Mouse (Mus musculus) megakaryocyte, embryonic 14.5 days (primary cell): ENCODE results near the gene Arxes2.

ENCODE experiments used
- FLI1 ChIP-seq: IDR thresholded peaks from 2 replicates; pipeline ENCODE4 v1.6.1; 2012; ENCODE audit warnings: low read length, inconsistent platforms, mixed read lengths
- GATA1 ChIP-seq: IDR thresholded peaks from 3 replicates; pipeline ENCODE4 v1.6.1; 2012; ENCODE audit warnings: mixed read lengths, low read length, inconsistent platforms, borderline replicate concordance

DNA sequence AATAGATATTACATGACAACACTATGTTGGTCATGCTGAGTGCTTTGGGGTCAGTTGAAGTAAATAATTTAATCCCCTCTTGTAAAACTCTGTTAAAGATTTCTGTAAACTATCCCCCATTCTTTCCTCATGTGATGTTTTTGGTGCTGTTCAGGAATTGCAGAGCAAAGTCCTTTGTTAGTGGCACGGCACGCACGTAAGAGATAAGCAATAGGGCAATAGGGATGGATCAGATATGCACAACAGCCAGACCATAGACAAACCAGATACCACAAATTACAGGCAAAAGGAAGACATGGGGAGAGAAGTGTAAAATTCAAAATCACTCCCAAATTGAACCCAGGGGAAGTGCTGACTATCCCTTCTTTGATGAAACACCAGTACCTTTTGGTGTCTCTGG, 7.4 kb upstream of the Arxes2 start:
- TF ChIP-seq FLI1 (no peak), GATA1 (no peak)
